Mouse (Mus musculus) intestine, embryonic 16.5 days (tissue): ENCODE measurements around the gene Duox1. TPM values are rescaled to one million over a fixed set of nuclear protein-coding genes. Genes with fewer than 3 reads are reported as not detected.
A peak's percentile ranks its signal among the peaks of the same experiment; 100 is the strongest.

Experiments
- ATAC-seq: fragments of 200-750 bp; cut with Nextera tagmentation; 2 replicates; pipeline ENCODE4 v1.8.0; 2017; ENCODE audit warnings: moderate TSS enrichment, moderate library complexity
- H3K27ac ChIP-seq: fragments of 300-500 bp; sonication (generic); 2 replicates; pipeline ENCODE4 v1.5.1; 2014; ENCODE audit warnings: mild to moderate bottlenecking, low read length
- H3K27me3 ChIP-seq: fragments of 300-500 bp; sonication (generic); replicated peaks from 2 replicates; pipeline ENCODE4 v1.6.1; 2014; ENCODE audit warnings: low read length, control low read depth, mixed read lengths; ENCODE audit not compliant: control insufficient read depth, insufficient read depth
- H3K36me3 ChIP-seq: fragments of 300-500 bp; sonication (generic); 2 replicates; pipeline ENCODE4 v1.6.1; 2014; ENCODE audit warnings: low read length, control low read depth; ENCODE audit not compliant: control insufficient read depth, insufficient read depth
- H3K4me1 ChIP-seq: fragments of 300-500 bp; sonication (generic); 2 replicates; pipeline ENCODE4 v1.6.1; 2014; ENCODE audit warnings: low read length, control low read depth, mixed read lengths; ENCODE audit not compliant: control insufficient read depth, insufficient read depth
- H3K4me2 ChIP-seq: fragments of 300-500 bp; sonication (generic); 2 replicates; pipeline ENCODE4 v1.6.1; 2014; ENCODE audit warnings: low read depth, low read length, control low read depth
- H3K4me3 ChIP-seq: fragments of 300-500 bp; sonication (generic); 2 replicates; pipeline ENCODE4 v1.5.1; 2014; ENCODE audit warnings: mild to moderate bottlenecking, low read length
- H3K9ac ChIP-seq: fragments of 300-500 bp; sonication (generic); 2 replicates; pipeline ENCODE4 v1.6.1; 2014; ENCODE audit warnings: low read depth, low read length
- H3K9me3 ChIP-seq: fragments of 300-500 bp; sonication (generic); 2 replicates; pipeline ENCODE4 v1.6.1; 2016; ENCODE audit warnings: low read length, control low read depth; ENCODE audit not compliant: control insufficient read depth
- WGBS: fragments of 180-500 bp; shearing (Covaris S2); extraction: QIAGEN DNeasy Blood & Tissue Kit; methylation state at CpG from one replicate; pipeline ENCODE4 v1.1.7; 2014; 5-methylcytosine and 5-hydroxymethylcytosine counted together
- polyA plus RNA-seq: library from polyadenylated mRNA; unstranded; fragments of >200 nt; fragmentation: Nextera tagmentation; extraction: Ambion mirVana; gene quantifications from 2 replicates; pipeline ENCODE4 v1.2.1, GENCODE M21; 2015

Gene Duox1
- polyA plus RNA-seq, 1 experiment from 2014 or later = 0.06 TPM

DNA sequence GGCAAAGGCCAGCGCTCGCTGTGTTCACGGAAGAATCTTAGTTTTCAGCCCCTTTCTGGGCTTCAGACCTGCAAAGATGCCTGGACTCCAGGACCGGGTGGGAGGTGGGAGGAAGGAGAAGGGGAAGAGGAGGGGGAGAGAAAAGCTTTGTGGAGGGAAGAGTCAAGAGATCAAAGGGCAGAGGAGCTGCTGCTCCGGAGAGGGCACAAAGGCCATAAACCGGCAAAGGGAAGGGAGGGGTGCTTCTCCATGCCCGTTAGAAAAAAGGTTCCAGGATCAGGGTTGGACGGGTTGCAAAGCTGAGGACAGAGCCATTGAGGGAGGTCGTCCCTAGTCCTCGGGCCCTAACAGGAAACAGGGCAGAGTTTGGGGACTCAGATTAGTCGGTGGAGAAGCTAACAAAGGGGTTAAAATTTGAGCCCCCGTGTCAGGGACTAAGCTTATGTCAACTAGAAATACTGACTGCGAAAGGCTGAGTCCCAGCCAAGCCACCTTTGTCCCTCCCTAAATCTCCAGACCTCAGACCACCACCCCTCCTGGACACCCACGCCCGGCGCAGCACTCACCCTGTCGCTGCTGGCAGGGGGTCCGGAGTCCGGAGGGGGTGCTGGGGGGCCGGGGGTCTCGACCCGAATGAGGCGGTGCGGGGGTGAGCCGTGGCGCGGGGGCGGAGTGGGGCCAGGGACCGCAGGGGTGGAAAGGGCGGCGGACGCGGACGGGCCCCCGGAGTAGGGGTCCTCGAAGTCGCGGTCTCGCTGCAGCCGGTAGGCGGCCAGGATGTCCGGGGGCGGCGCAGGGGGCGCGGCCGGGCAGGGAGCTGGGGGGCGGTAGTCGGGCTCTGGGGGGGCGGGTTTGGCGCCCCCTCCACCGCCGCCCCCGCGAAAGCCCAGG is 52.9 kb downstream of the Duox1 start:
- Histone ChIP-seq H3K27ac (0 out of 2 replicates have a peak overlapping the region, but pooled peaks have one; percentile 42), H3K9me3 (no peaks in the 10 kb centered on the region), H3K36me3 (no peaks in the 10 kb centered on the region), H3K4me1 (peaks cover 10% of the 10 kb centered on the region), H3K4me3 (peak overlapping the region; percentile 74), H3K9ac (peak overlapping the region; percentile 82), H3K4me2 (peak overlapping the region; percentile 89), H3K27me3 (no peaks in the 10 kb centered on the region)
- 1% methylated on average over 28 of the region's 55 CpGs for WGBS
- ATAC-seq = peak; percentile 72

DNA sequence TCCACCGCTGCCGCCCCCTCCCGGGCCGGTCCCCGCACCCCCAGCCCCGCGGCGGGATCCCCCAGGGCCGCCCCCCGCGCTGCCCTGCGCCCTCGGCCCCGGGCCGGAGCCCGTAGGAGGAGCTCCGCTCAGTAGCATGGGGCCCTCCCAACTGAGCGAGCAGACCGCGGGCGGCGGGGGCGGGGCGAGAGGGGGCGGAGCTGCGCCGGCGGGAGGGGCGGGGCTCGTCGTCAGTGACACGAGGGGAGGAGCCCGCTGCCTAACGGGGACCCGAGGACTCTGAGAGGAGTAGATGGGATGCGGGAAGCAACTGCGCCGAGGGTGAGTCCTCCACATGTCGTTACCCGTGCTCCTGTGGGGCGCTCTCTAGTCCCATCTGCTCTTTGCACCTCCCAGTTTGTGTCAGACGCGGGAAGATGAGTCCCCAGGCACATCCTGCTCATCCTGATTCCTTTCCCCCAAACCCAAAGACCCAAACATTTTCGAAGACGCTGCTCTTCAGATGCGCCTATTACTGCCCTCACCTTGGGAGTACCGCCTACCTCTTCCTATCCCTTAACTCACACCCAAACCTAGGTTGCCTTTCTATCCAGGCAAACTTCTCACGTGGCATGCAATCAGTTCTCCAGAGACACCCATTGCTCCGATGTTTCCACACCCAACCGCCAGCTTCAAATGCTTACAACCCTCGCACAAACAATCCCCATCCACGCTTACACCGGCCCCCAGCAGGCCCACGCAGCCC is 53.7 kb downstream of the Duox1 start, which contains the start of gene Shf:
Gene Shf (minus strand): TSS at position 168 of the 745 bp plus-strand sequence.
- peak within 1 kb of the TSS; percentile 89 for H3K4me2 ChIP-seq
- peaks cover 10% of the 10 kb centered on the region for H3K4me1 ChIP-seq
- peak within 1 kb of the TSS; percentile 82 for H3K9ac ChIP-seq
- no peaks in the 10 kb centered on the region for H3K36me3 ChIP-seq
- no peaks in the 10 kb centered on the region for H3K27me3 ChIP-seq
- WGBS = under 1% methylated on average over 47 of the region's 54 CpGs
- peak; percentile 96 for ATAC-seq
- H3K9me3 ChIP-seq = no peaks in the 10 kb centered on the region
- peak within 1 kb of the TSS; percentile 74 for H3K4me3 ChIP-seq
- 0 out of 2 replicates have a peak within 1 kb of the TSS, but pooled peaks have one; percentile 42 for H3K27ac ChIP-seq

DNA sequence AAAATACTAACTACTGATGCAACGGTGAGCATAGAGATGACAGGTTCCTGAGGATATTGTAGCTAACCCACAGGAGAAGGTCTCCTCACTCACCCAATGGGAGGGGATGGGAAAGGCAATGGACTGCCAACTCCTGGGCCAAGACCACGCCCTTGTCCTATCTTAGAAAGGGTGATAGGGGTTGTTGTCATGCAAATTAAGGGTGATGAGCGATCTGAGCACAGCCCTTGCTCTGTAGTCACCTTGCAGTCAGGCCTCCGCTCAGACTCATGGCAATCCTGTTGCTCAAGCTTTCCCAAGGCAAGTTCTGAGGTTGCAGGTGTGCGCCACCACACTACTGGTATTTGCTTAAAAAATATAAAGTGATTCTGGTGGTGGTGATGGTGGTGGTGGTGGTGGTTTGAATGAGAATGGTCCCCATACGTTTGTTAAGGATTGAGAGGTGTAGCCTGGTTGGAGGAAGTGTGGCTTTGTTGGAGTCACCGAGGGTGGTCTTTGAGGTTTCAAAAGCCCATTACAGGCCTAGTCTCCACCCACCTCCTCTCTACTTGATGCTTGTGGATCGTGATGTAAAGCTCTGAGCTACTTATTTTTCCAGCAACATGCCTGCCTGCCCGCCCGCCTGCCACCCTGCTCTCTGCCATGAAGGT is 54.8 kb downstream of the Duox1 start:
- no peak for ATAC-seq
- WGBS = 49% methylated on average over 10 of the region's 10 CpGs
- Histone ChIP-seq H3K4me2 (no peak overlapping the region), H3K36me3 (no peaks in the 10 kb centered on the region), H3K27ac (no peak overlapping the region), H3K4me3 (no peak overlapping the region), H3K27me3 (no peaks in the 10 kb centered on the region), H3K9ac (no peak overlapping the region), H3K4me1 (peaks cover 8% of the 10 kb centered on the region), H3K9me3 (no peaks in the 10 kb centered on the region)

DNA sequence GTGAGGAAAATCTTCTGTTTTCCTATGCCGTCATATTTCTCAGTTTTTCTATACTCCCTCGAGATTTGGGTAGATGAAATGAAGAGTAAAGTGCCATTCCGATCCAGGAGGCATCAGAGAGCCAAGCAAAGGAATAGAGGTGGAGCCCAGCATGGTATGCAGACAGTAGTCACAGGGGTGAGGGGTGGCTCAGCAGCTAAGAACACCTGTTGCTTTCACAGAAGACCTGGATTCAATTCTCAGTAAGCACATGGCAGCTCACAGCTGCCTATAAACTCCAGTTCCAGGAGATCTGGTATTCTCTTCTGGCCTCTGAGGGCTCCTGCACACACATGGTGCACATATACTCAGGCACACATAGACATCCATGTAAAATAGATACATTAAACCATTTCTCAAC is 56.6 kb downstream of the Duox1 start:
- Histone ChIP-seq H3K4me3 (no peak overlapping the region), H3K9ac (no peak overlapping the region), H3K4me1 (peaks cover 8% of the 10 kb centered on the region), H3K36me3 (no peaks in the 10 kb centered on the region), H3K27ac (no peak overlapping the region), H3K4me2 (no peak overlapping the region), H3K27me3 (no peaks in the 10 kb centered on the region), H3K9me3 (no peaks in the 10 kb centered on the region)
- ATAC-seq = no peak
- 68% methylated on average over 3 of the region's 3 CpGs for WGBS

DNA sequence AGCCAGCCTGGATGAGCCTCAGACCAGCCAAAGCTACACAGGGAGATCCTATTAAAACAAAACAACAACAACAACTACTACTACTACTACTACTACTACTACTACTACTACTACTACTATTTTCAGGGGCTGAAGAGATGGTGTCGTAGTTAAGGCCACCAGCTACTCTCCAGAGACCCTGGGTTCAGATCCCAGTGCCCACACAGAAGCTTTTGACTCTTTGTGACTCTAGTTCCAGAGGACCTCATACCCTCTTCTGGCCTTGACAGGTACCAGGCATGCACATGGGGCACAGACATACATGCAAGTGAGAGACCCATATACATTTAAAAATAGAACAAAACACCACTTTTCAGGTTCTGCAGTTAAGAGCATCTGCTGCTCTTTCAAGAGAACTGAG is 57.1 kb downstream of the Duox1 start:
- Histone ChIP-seq H3K4me1 (peaks cover 5% of the 10 kb centered on the region), H3K27ac (no peak overlapping the region), H3K4me3 (no peak overlapping the region), H3K4me2 (no peak overlapping the region), H3K36me3 (no peaks in the 10 kb centered on the region), H3K9ac (no peak overlapping the region), H3K27me3 (no peaks in the 10 kb centered on the region), H3K9me3 (no peaks in the 10 kb centered on the region)
- ATAC-seq = no peak
- WGBS = 87% methylated on average over 1 of the region's 1 CpGs

DNA sequence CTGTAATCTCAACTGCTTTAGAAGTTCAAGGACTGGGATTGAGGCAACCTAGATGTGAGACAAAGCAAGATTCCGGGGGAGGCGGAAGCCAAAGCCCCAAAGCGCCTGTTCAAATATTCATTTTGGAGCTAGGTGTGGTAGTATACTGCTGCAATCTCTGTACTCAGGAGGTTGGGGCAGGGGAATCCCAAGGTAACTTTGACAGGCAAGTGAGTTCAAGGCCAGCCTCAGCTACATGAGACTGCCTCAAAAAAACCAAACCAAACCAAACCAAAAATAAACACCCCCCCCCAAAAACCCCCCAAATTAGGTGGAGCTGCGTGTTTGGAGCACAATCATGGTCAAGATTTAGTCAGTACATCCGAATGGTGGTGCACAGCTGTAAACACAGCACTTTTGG is 58.5 kb downstream of the Duox1 start:
- Histone ChIP-seq H3K27ac (no peak overlapping the region), H3K27me3 (no peaks in the 10 kb centered on the region), H3K36me3 (no peaks in the 10 kb centered on the region), H3K9me3 (no peaks in the 10 kb centered on the region), H3K4me2 (no peak overlapping the region), H3K4me3 (no peak overlapping the region), H3K4me1 (peaks cover 5% of the 10 kb centered on the region), H3K9ac (no peak overlapping the region)
- WGBS = 75% methylated on average over 5 of the region's 5 CpGs
- ATAC-seq = no peak

DNA sequence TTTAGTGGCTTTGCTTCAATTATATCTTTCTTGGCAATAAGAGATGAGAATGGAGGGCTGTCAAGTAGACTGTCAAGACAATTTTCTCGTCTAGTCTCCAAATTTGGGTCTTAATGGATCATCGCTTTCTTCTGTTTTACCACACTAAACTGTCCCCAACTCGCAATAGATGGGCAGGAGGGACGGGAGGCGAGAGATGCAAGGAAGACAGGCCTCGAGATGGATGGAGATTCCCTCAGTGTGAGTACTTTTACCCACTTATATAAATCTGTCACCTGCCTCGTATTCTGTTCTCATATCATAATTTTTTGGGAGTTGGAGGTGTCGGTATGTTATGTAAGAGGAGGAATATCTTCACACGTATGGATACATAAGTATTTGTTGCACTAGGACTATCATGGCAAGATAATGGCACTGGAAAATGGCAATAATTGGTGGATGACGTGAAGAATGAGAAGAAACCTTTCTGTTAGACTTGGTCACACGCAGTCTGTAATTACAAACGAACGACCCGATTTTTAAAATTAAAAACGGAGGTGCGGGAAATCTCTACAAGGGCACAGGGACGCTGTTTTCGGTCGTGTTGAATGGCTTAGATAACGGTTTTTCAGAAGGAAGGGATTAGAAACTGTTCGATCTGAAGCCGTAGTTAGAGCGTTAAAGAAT is 59.3 kb downstream of the Duox1 start:
- Histone ChIP-seq H3K27me3 (no peaks in the 10 kb centered on the region), H3K4me1 (no peaks in the 10 kb centered on the region), H3K27ac (no peak overlapping the region), H3K4me2 (peak overlapping the region; percentile 46), H3K9ac (peak overlapping the region; percentile 53; the same call in 1 of the 2 replicates), H3K4me3 (peak overlapping the region; percentile 47), H3K36me3 (no peaks in the 10 kb centered on the region), H3K9me3 (no peaks in the 10 kb centered on the region)
- ATAC-seq = no peak
- WGBS = 21% methylated on average over 23 of the region's 23 CpGs

DNA sequence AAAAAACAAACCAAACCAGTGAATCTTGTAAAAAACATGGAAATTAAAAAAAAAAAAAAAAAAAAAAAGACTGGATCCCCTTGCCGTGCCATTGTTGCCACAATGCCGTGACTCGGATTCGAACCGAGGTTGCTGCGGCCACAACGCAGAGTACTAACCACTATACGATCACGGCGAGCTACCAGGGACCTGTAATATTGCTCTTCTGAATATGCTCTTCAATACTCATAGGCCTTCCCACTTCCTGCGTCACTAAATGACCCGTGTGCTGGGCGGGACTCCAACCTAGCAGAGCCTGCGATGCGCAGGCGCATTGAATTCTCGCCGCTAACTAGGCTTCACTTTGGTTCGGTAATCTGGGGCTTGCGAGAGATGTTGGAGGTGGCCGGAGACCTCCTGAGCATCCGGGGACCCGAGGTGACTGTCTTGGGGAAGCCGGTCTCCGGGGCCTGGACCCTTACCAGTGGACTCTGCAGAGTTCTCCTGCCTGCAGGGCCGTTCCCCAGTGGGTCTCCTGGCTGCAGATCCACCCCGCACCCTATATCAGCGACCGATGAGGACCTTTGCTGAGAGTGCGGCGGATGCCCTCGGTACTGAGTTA is 60.0 kb downstream of the Duox1 start:
- peak; percentile 76 for ATAC-seq
- Histone ChIP-seq H3K27me3 (no peaks in the 10 kb centered on the region), H3K4me2 (peak overlapping the region; percentile 71), H3K4me1 (no peaks in the 10 kb centered on the region), H3K9ac (peak overlapping the region; percentile 82), H3K36me3 (no peaks in the 10 kb centered on the region), H3K27ac (peak overlapping the region; percentile 93), H3K9me3 (no peaks in the 10 kb centered on the region), H3K4me3 (peak overlapping the region; percentile 81)
- under 1% methylated on average over 32 of the region's 32 CpGs for WGBS
